Mouse (Mus musculus) adrenal gland, postnatal 4 days (tissue): ENCODE data around the gene Gm20388. TPM values are rescaled to one million over a fixed set of nuclear protein-coding genes. Genes with fewer than 3 reads are reported as not detected.
"Not testable (repeated sequence)": the region's sequence is repeated elsewhere in the genome, so short reads cannot be mapped to it uniquely, and the experiment has no call there.

Experiments used
- DNase-seq, 2 experiments: peaks; one replicate each; pipeline ENCODE4 v3.0.0; 2021 to 2022; ENCODE audit warnings: low spot score in 2 of 2, mixed read lengths in 2 of 2
- total RNA-seq, 2 experiments: library from RNA; stranded (reverse); gene quantifications; 2 replicates each; pipeline ENCODE4 v1.2.3; 2021

Gm20388 gene
- total RNA-seq, 2 experiments from 2014 or later, result 8.8 TPM; not detected in 1

GRCm38 (mm10) chr8:123960556-123960955 lies 4049.9 kb downstream of the Gm20388 start:
- not testable (repeated sequence) for DNase-seq

GRCm38 (mm10) chr8:123961371-123961770 lies 4050.7 kb downstream of the Gm20388 start:
- DNase-seq, result no peak

GRCm38 (mm10) chr8:123966896-123967295 lies 4056.3 kb downstream of the Gm20388 start:
- DNase-seq, result no peak

GRCm38 (mm10) chr8:123973495-123973894 lies 4062.9 kb downstream of the Gm20388 start:
- no peak for DNase-seq

GRCm38 (mm10) chr8:123977499-123977898 lies 4066.9 kb downstream of the Gm20388 start:
- DNase-seq, result no peak

GRCm38 (mm10) chr8:123978166-123978838 lies 4067.7 kb downstream of the Gm20388 start:
- DNase-seq, result no peak

- no peak for DNase-seq
Measured at GRCm38 (mm10) chr8:123978926-123979325, 4068.3 kb downstream of the Gm20388 start.

GRCm38 (mm10) chr8:123980239-123980638 lies 4069.6 kb downstream of the Gm20388 start:
- no peak for DNase-seq

GRCm38 (mm10) chr8:123981674-123982073 lies 4071.0 kb downstream of the Gm20388 start:
- DNase-seq, result no peak

- DNase-seq, result peak; percentile 17 to 26
Measured at GRCm38 (mm10) chr8:123982291-123982793, 4071.7 kb downstream of the Gm20388 start.

- peak; percentile 79 to 81 for DNase-seq
Measured at GRCm38 (mm10) chr8:123982826-123983400, 4072.3 kb downstream of the Gm20388 start, which contains the start of gene Abcb10. TSS of gene Abcb10 (minus strand) at chr8:123983122.

- DNase-seq, result no peak
Measured at GRCm38 (mm10) chr8:123988605-123989038, 4078.0 kb downstream of the Gm20388 start.

- DNase-seq, result no peak
Measured at GRCm38 (mm10) chr8:123989128-123989527, 4078.5 kb downstream of the Gm20388 start.

- DNase-seq, result no peak
Measured at GRCm38 (mm10) chr8:123990277-123991049, 4079.8 kb downstream of the Gm20388 start.

- DNase-seq, result no peak
Measured at GRCm38 (mm10) chr8:123992587-123992986, 4081.9 kb downstream of the Gm20388 start.

- DNase-seq, result no peak
Measured at GRCm38 (mm10) chr8:123993597-123993996, 4083.0 kb downstream of the Gm20388 start.

- DNase-seq, result no peak
Measured at GRCm38 (mm10) chr8:123993997-123994396, 4083.4 kb downstream of the Gm20388 start.

- no peak for DNase-seq
Measured at GRCm38 (mm10) chr8:123999568-123999967, 4088.9 kb downstream of the Gm20388 start.

- DNase-seq, result no peak
Measured at GRCm38 (mm10) chr8:124002546-124003108, 4092.0 kb downstream of the Gm20388 start.

GRCm38 (mm10) chr8:124007829-124008228 lies 4097.2 kb downstream of the Gm20388 start:
- no peak for DNase-seq

GRCm38 (mm10) chr8:124011580-124011979 lies 4100.9 kb downstream of the Gm20388 start:
- DNase-seq, result no peak
